Mouse (Mus musculus): ENCODE measurements around the gene Pdcd5.

The Pdcd5 gene

DNA sequence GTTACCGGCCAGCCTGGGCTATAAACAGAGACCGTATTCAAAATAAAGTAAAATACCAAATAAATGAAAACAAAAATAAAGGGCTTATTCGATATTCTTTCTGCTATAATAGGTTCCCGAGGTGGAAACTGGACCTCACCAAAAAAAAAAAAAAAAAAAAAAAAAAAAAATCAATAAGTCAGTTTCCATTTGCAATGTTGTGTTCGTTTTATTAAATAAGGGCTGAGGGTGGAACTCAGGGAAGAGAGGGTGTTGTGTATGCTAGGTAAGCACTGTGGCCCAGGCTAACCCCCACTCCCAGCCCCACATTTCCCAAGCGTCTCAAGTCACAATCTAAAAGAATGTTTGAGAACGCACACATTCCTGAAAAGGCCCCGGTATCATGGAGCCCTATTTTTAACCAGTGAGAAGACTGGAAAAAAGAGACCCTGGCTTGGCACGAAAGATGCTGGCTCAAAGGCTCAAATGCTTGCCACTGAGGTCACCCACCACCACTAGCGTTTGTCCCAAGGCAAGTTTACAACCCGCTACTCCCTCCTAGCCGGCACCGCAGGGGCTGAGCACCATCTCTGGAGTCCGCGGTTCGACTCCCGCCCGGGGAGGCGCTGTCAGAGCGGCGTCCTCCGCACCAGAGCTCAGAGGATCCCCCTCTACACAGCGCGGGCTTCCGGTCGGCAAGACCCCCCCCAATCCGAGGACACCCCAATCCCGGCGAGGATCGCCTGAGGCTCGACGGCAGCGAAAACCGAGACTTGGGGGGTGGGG, 822 bp downstream of the Pdcd5 start:
- no peak for DNase-seq (ENCODE audit: low spot score)

DNA sequence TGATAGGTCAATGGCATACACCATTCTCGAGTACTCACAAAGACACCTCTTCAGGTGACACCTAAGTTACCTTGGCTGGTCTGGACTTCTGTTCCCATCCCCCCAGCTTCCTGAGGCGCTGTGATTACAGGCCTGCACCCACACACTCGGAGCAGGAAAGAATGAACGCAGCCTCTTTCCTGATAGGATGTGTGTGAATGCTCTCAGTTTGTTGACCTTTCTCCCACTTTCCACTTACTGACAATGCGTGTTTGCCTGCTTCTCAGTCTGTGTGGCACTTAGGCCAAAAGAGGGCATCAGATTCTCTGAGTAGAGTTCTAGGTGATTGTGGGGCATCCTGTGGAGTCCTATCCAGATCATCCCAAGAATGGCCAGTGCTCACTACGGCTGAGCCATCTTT, 7.2 kb downstream of the Pdcd5 start:
- no peak for DNase-seq (ENCODE audit: low spot score)

DNA sequence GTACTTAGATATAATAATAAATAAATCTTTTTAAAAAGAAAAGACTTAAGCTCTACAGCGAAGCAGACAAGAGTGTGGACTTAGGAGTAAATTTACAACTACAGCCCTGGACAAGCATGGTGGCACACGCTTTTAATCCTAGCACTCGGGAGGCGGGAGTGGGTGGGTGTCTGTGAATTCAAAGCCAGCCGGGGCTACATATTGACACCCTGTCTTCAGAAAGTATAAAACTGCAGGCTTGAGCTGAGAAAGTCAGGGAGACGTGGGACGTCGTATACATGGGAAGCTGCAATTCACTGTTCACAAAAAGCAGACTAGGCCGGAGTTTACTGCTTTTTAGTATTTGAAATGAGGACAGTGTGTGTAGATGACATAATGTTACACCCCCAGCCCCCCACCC, 10.4 kb downstream of the Pdcd5 start:
- DNase-seq (ENCODE audit: low spot score): no peak

DNA sequence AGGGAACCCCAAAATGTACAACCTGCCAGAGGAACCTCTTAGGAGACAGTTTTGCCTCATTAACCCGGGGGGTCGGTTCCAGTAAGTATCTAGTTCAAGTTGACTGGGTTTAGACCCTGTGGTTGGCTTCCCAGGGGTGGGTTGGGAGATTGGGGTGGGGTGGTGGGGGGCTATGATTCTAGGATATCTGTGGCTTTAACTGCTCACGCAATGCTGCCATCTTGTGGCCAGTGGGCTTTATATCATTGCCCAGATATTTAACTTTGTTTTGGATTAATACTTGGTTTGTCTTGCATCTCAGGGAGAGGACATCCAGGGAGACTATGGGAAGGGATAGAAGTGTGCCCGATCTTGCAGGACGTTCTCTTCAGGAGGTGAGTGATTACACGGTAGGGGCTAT, 11.1 kb downstream of the Pdcd5 start:
- no peak for DNase-seq (ENCODE audit: low spot score)

DNA sequence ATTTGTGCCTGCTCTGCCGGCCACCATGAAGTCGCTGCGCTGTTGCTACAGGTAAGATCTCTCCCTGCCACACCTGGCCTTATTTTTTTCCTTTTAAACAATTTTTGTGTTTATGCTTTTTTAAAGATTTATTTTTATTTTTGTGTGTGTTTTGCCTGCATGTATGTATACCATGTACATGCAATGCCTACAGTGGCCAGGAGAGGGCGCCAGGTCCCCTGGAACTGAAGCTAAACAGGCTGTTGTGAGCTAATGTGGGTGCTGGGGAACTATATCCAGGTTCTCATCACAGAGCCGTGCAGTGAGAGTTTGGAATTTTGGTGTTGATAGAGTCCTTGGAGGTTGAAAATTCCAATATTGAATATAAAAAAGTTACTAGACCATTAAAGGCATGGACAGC, 18.8 kb downstream of the Pdcd5 start:
- DNase-seq (ENCODE audit: low spot score): no peak

DNA sequence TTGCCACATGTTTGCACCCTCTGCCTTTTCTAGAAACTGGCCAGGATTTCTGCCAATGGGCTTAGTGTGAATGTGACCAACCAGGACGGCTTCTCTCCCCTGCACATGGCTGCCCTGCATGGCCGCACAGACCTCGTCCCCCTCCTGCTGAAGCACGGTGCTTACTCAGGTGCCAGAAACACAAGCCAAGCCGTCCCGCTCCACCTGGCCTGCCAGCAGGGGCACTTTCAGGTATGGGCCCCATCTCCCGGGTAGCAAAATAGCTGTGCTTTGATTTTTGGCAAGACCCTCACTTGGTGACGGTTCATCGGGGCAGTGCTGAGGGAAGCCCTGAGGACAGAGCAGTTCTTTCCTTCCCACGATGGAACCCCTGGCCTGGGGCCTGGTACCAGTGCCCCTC, 19.9 kb downstream of the Pdcd5 start:
- no peak for DNase-seq (ENCODE audit: low spot score)

DNA sequence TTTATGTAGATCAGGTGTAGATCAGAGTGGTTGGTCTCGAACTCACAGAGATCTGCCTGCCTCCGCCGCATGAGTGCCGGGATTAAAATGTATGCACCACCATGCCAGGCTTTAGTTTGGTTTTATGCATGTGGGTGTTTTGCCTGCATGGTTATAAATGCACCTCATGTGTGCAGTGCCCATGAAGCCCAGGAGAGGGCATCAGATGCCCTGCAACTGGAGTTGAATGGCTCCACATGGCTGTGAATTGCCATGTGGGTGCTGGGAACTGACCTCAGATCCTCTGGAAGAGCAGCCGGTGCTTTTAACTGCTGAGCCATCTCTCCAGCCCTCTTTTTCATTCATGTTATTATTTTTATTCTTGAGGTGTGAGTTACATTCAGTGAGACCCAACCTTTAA, 21.3 kb downstream of the Pdcd5 start:
- no peak for DNase-seq (ENCODE audit: low spot score)

DNA sequence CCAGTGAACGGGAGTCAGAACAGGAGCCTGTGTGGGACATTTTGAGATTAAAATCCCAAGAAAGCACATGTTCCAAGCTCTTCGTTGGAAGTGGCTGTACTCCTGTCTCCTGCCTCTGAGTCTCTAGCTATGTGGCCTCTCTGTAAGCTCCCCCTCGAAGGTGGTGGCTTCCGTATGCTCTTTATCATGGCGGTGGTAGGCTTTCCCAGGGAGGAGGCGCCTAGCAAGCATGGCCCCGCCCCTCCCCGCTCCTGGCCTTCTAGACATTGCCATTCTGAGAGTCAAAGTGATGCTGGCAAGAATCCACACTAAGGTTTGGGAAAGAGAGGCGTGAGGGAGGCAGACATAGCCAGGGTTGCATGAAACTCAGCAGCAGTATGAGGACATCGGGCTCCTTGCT, 24.7 kb downstream of the Pdcd5 start:
- no peak for DNase-seq (ENCODE audit: low spot score)

DNA sequence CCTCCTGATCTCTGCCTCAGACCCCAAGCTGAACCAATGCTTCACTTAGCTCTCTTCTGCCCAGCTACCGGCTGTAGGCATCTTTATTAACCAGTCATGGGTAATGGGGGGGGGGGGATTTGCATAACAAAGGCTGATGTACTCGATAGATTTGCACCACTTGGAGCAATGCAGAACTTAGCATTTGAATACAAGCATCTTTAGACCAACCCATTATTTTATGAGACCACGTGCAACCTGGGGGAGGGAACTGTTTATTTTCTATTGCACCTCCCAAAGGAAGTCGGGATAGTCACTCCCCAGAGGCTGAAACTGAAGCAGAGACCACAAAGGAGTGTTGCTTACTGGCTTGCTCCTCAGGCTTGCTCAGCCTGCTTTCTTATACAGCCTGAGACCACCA, 29.8 kb downstream of the Pdcd5 start:
- DNase-seq (ENCODE audit: low spot score): no peak

DNA sequence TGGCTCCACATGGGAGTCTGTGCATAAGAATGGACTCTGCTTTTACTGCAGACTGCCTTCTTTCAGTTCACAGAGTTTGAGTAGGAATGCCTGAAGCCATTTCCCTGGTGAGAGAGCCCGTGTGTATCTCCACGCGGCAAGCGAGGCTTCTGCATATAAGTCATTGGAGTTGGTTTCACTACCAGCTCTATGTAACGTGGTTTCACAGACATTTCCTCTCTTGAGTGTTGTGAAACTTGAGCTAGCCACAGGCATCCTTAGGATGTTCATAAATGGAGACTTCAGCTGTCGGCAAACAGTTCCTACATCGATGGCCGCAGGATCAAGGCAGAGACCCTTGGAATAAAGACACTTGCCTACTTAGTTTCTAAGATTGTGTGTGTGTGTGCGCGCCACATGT, 38.1 kb downstream of the Pdcd5 start:
- DNase-seq (ENCODE audit: low spot score): no peak

DNA sequence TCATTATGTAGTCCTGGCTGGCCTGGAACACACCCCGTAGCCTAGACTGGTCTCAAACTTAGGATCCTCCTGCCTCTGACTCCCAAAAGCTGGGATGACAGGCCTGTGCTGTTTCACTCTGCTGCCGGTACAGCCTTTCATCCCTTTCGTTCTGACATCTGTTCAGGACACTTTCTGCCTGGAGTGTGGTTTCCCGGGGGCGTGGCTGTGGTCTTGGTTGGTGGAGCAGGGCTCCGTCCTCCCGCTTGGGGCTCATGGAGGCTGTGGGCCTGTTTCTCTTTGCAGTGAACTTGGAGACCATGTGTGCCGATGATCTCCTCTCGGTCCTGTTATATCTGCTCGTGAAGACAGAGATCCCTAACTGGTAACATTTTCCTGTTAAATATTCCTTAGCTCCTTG, 40.5 kb downstream of the Pdcd5 start:
- no peak for DNase-seq (ENCODE audit: low spot score)

DNA sequence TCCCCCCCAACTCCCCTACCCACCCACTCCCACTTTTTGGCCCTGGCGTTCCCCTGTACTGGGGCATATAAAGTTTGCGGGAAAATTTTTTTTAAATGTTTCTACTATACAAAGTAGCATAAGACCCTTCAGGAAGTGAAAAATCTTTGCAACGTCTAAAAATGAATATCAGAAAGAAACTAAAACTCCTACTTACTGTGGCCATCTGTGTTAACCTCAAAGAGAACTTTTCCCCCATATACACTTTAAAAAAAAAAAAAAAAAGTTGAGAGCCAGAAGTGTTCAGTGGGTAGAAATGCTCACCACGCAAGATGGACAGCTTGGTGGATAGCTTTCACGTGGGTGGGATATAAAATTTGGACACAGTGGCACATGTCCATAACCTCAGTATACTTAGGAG, 44.6 kb downstream of the Pdcd5 start:
- DNase-seq (ENCODE audit: low spot score): no peak

DNA sequence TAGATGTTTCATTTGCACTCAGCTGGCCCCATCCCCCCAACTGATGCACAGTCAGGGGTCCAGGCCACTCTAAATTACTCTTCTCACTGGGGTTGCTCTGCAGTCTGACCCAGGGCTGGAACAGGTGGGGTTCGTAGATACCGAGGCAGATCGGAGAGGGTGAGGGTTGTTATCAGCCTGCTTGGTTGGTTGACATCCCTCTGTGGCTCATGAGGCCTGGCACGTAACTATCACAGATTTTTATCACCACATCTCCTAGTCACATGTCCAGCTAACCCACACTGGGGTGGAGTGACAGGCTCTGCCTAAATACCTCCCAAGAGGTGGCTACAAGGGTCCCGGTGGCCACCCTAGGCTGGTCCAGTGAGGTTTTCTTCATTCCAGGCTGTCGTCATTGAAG, 46.2 kb downstream of the Pdcd5 start:
- DNase-seq (ENCODE audit: low spot score): no peak

DNA sequence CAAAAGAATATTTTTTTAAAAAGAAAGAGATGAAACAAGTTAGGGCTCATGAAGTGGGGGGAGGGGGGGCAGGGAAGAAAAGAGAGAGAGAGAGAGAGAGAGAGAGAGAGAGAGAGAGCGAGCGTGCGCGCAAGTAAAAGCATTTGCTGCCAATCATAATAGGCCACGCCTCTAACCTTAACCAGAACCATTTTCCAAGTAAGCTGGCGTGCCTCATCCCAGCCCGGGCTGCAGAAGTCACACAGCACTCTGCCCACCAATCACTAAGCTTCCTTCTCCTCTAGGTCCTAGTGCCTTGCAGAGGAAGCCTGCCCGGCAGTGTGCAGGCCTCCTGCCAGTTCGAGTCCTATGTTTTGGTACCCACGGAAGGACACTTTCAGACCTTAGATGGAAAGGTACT, 47.3 kb downstream of the Pdcd5 start:
- DNase-seq (ENCODE audit: low spot score): no peak

DNA sequence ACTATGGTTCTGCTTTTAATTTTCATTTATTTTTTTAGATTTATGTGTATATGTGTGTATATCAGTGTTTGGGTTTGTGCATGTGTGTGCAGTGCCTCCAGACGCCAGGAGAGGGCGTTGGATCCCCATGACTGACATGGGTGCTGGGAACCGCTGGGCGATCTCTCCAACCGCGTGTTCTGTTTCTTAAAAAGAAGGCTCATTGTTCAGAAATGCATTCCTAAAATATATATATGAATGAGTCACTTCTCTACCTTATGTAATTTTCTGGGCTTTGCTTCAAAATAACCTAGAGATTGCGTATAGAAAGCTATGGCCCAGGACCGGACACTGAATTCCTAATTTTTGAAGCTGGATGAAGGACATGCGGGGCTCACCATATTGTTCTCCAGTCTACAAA, 47.8 kb downstream of the Pdcd5 start:
- DNase-seq (ENCODE audit: low spot score): no peak

DNA sequence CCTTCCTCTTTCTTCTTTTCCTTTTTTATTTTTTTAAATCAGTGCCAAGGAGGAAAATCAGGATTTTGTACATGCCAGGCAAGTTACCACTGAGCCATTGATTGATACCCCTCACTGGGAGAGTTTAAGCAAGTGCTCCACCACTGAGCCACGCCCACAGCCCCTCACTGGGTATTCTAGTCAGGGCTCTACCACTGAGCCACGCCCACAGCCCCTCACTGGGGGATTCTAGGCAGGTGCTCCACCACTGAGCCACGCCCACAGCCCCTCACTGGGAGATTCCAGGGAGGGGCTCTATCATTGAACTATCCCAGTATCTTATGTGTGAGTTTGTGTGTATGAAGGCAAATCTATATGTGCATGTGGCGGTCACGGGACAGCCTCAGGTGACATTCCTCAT, 53.0 kb downstream of the Pdcd5 start:
- no peak for DNase-seq (ENCODE audit: low spot score)

Data from ovary, postnatal 14 days (tissue).